Mouse (Mus musculus) liver, embryonic 18 days (tissue): Measurements from ENCODE around the gene Cox5b. TPM values are rescaled to one million over a fixed set of nuclear protein-coding genes. Genes with fewer than 3 reads are reported as not detected.

Source experiments
- polyA plus RNA-seq: library from polyadenylated mRNA; depleted of rRNA; stranded (reverse); fragments of >200 nt; gene quantifications from 2 replicates; pipeline ENCODE4 v1.2.3, GENCODE M21; 2012; rRNA removed

Gene Cox5b
- 323 and 332 TPM in 2 replicates for polyA plus RNA-seq

GRCm38 (mm10) chr1:36691271-36692155, at the start of gene Cox5b:
Gene Cox5b, plus strand, starts transcription at chr1:36691449.

GRCm38 (mm10) chr1:36682620-36683355, 8.5 kb upstream of the Cox5b start, which contains the start of gene Fam178b:
Gene Fam178b, minus strand, starts transcription at chr1:36683183.

GRCm38 (mm10) chr1:36709854-36710280, 18.6 kb downstream of the Cox5b start, which contains the start of gene 4933424G06Rik:
Gene 4933424G06Rik, plus strand, starts transcription at chr1:36710149.

GRCm38 (mm10) chr1:36714311-36714710, 23.1 kb downstream of the Cox5b start, which contains the start of gene Actr1b:
Gene Actr1b, minus strand, starts transcription at chr1:36714422.

Other genes starting within 250 kb of the Cox5b start
- gene Lman2l, start 246.2 kb upstream of the Cox5b start, polyA plus RNA-seq: 8.1 and 9.4 TPM in 2 replicates
- 0.81 and 0.95 TPM in 2 replicates for gene Cnnm4, start 219.8 kb upstream of the Cox5b start, polyA plus RNA-seq
- gene Cnnm3, start 179.6 kb upstream of the Cox5b start, polyA plus RNA-seq: 4.0 and 4.5 TPM in 2 replicates
- gene Ankrd23, start 154.6 kb upstream of the Cox5b start, polyA plus RNA-seq: 4.4 and 5.0 TPM in 2 replicates
- 0.01 TPM in 1 of 2 replicates, not detected in the other for gene Gm42417, start 152.0 kb upstream of the Cox5b start, polyA plus RNA-seq
- gene Ankrd39, start 144.0 kb upstream of the Cox5b start, polyA plus RNA-seq: 4.1 and 4.4 TPM in 2 replicates
- 4.4 and 4.8 TPM in 2 replicates for gene Sema4c, start 133.1 kb upstream of the Cox5b start, polyA plus RNA-seq
- gene Fam178b, start 8.3 kb upstream of the Cox5b start, polyA plus RNA-seq: 0.20 and 0.24 TPM in 2 replicates
- gene 4933424G06Rik, start 18.7 kb downstream of the Cox5b start, polyA plus RNA-seq: not detected in 2 replicates
- gene Actr1b, start 23.0 kb downstream of the Cox5b start, polyA plus RNA-seq: 27.9 and 30.4 TPM in 2 replicates
- gene Zap70, start 70.3 kb downstream of the Cox5b start, polyA plus RNA-seq: 0.22 and 0.28 TPM in 2 replicates